Comparison of ENCODE assay signal across 8 mouse cellular contexts in genomic region chr17:69475423-69475822, GRCm38 (mm10). TPM values are rescaled to one million over a fixed set of nuclear protein-coding genes. Genes with fewer than 3 reads are reported as not detected.
DNase-seq lines count a peak whose midpoint lies in the region; ATAC-seq and TF ChIP-seq lines count a peak whose summit lies in the region.

No protein-coding gene starts in this region.

- H3K27ac ChIP-seq in heart, embryonic 13.5 days (replicated peaks), result no peak overlapping the region
- no peak overlapping the region for H3K27ac ChIP-seq in kidney, embryonic 16.5 days (ENCODE audit: low read length)
- H3K27ac ChIP-seq in liver, embryonic 16.5 days (ENCODE audit: low read length), result no peak overlapping the region
- H3K27ac ChIP-seq in neural tube, embryonic 11.5 days (ENCODE audit: low read depth, low read length), result no peak overlapping the region
- 0 out of 2 replicates have a peak overlapping the region, but pooled peaks have one; percentile 49 for H3K27ac ChIP-seq in testis, adult 2 months (ENCODE audit: control insufficient read depth, insufficient read depth, low read depth, low read length)

- WGBS in heart, embryonic 13.5 days, result under 1% methylated on average over 20 of the region's 20 CpGs
- under 1% methylated on average over 20 of the region's 20 CpGs for WGBS in kidney, embryonic 16.5 days
- WGBS in liver, embryonic 16.5 days (ENCODE audit: insufficient replicate concordance), result under 1% methylated on average over 20 of the region's 20 CpGs
- WGBS in neural tube, embryonic 11.5 days, result under 1% methylated on average over 20 of the region's 20 CpGs

- peak overlapping the region; percentile 87 for H3K9ac ChIP-seq in heart, embryonic 13.5 days
- H3K9ac ChIP-seq in kidney, embryonic 16.5 days (replicated peaks; ENCODE audit: low read length), result peak overlapping the region; percentile 77
- H3K9ac ChIP-seq in liver, embryonic 16.5 days (ENCODE audit: low read depth, low read length), result 0 out of 2 replicates have a peak overlapping the region, but pooled peaks have one; percentile 22
- H3K9ac ChIP-seq in neural tube, embryonic 11.5 days (ENCODE audit: low read length), result peak overlapping the region; percentile 71

- H3K27me3 ChIP-seq in heart, embryonic 13.5 days (replicated peaks), result peaks cover 16% of the 10 kb centered on the region
- H3K27me3 ChIP-seq in kidney, embryonic 16.5 days (ENCODE audit: insufficient read depth, low read length), result peaks cover 3% of the 10 kb centered on the region; the same call in 1 of the 2 replicates
- no peaks in the 10 kb centered on the region for H3K27me3 ChIP-seq in liver, embryonic 16.5 days (ENCODE audit: control insufficient read depth, insufficient read depth, low read depth, low read length)
- no peaks in the 10 kb centered on the region for H3K27me3 ChIP-seq in neural tube, embryonic 11.5 days (ENCODE audit: control insufficient read depth, insufficient read depth, low read length)
- no peaks in the 10 kb centered on the region for H3K27me3 ChIP-seq in testis, adult 2 months (ENCODE audit: control insufficient read depth, insufficient read depth, low read length)

- peak overlapping the region; percentile 63 for H3K4me3 ChIP-seq in heart, embryonic 13.5 days
- peak overlapping the region; percentile 59 for H3K4me3 ChIP-seq in kidney, embryonic 16.5 days (ENCODE audit: low read length)
- H3K4me3 ChIP-seq in liver, embryonic 16.5 days (ENCODE audit: low read depth, low read length), result peak overlapping the region; percentile 46
- H3K4me3 ChIP-seq in neural tube, embryonic 11.5 days (ENCODE audit: low read depth, low read length), result peak overlapping the region; percentile 36
- peak overlapping the region; percentile 81 for H3K4me3 ChIP-seq in testis, adult 2 months (ENCODE audit: control insufficient read depth, low read depth, low read length)

- peak overlapping the region; percentile 76 for H3K4me2 ChIP-seq in heart, embryonic 13.5 days
- peak overlapping the region; percentile 88 for H3K4me2 ChIP-seq in kidney, embryonic 16.5 days (replicated peaks; ENCODE audit: low read depth, low read length)
- H3K4me2 ChIP-seq in liver, embryonic 16.5 days (ENCODE audit: low read depth, low read length), result peak overlapping the region; percentile 59
- peak overlapping the region; percentile 58 for H3K4me2 ChIP-seq in neural tube, embryonic 11.5 days (ENCODE audit: low read depth)

- 0 out of 2 replicates have a peak, but pooled peaks have one; percentile 30 for ATAC-seq in erythroblast, adult 5-6 weeks (replicated peaks; ENCODE audit: low FRiP score, poor library complexity, severe bottlenecking)
- ATAC-seq in heart, embryonic 13.5 days (ENCODE audit: extremely low read depth, insufficient number of reproducible peaks, low FRiP score, low TSS enrichment), result peak; percentile 61; the same call in 1 of the 2 replicates
- peak; percentile 96 for ATAC-seq in kidney, embryonic 16.5 days (ENCODE audit: low FRiP score, low TSS enrichment)
- ATAC-seq in liver, embryonic 16.5 days (ENCODE audit: low read depth), result peak; percentile 30
- peak; percentile 90 for ATAC-seq in neural tube, embryonic 11.5 days (ENCODE audit: insufficient read depth, low FRiP score, low TSS enrichment)

- no peaks in the 10 kb centered on the region for H3K4me1 ChIP-seq in heart, embryonic 13.5 days
- peaks cover 5% of the 10 kb centered on the region; the same call in 1 of the 2 replicates for H3K4me1 ChIP-seq in kidney, embryonic 16.5 days (ENCODE audit: insufficient read depth, low read length)
- no peaks in the 10 kb centered on the region for H3K4me1 ChIP-seq in liver, embryonic 16.5 days (ENCODE audit: control insufficient read depth, low read depth, low read length)
- H3K4me1 ChIP-seq in neural tube, embryonic 11.5 days (ENCODE audit: control insufficient read depth, insufficient read depth, low read length), result peaks cover 7% of the 10 kb centered on the region; the same call in 1 of the 2 replicates
- H3K4me1 ChIP-seq in testis, adult 2 months (ENCODE audit: control insufficient read depth, insufficient read depth, low read length), result peaks cover 3% of the 10 kb centered on the region

- peak; percentile 66 for DNase-seq in CD4-positive, CD25-positive, alpha-beta regulatory T cell, adult 2 months (ENCODE audit: low read depth, low spot score)
- DNase-seq in brain, adult 2 months (ENCODE audit: low read depth, low spot score), result peak; percentile 43
- peak; percentile 87 for DNase-seq in neural tube, embryonic 11.5 days (ENCODE audit: low spot score)

- H3K36me3 ChIP-seq in heart, embryonic 13.5 days, result no peaks in the 10 kb centered on the region
- no peaks in the 10 kb centered on the region for H3K36me3 ChIP-seq in kidney, embryonic 16.5 days (ENCODE audit: insufficient read depth, low read length)
- no peaks in the 10 kb centered on the region for H3K36me3 ChIP-seq in liver, embryonic 16.5 days (ENCODE audit: control insufficient read depth, insufficient read depth)
- H3K36me3 ChIP-seq in neural tube, embryonic 11.5 days (ENCODE audit: control insufficient read depth, insufficient read depth, low read length), result no peaks in the 10 kb centered on the region
- no peaks in the 10 kb centered on the region for H3K36me3 ChIP-seq in testis, adult 2 months (ENCODE audit: control insufficient read depth, insufficient read depth, low read length)

- TF ChIP-seq CTCF in testis, adult 2 months (IDR thresholded peaks at IDR 0.05; ENCODE audit: control insufficient read depth, insufficient read depth, insufficient replicate concordance, low read depth, low read length), result peak; percentile 96

- no peak for TF ChIP-seq POLR2A in testis, adult 2 months (IDR thresholded peaks at IDR 0.05; ENCODE audit: control insufficient read depth, low read depth, low read length)

- H3K9me3 ChIP-seq in heart, embryonic 13.5 days, result no peaks in the 10 kb centered on the region
- H3K9me3 ChIP-seq in kidney, embryonic 16.5 days (ENCODE audit: low read length), result no peaks in the 10 kb centered on the region
- no peaks in the 10 kb centered on the region for H3K9me3 ChIP-seq in liver, embryonic 16.5 days (replicated peaks; ENCODE audit: control insufficient read depth, low read length)
- H3K9me3 ChIP-seq in neural tube, embryonic 11.5 days (ENCODE audit: control insufficient read depth, low read length), result no peaks in the 10 kb centered on the region

RNA-seq across cellular contexts. Expression of gene Akain1, which starts 36.3 kb away (rescaled TPM):
- total RNA-seq in erythroblast, adult 5-6 weeks (2015; ENCODE audit: low replicate concordance), result not detected in 2 replicates
- total RNA-seq in erythroblast, adult 5-6 weeks (2017; ENCODE audit: low replicate concordance), result not detected in 2 replicates
- not detected in 2 replicates for polyA plus RNA-seq in heart, embryonic 13.5 days (2015; fragmentation: Nextera tagmentation; extraction: Ambion mirVana)
- polyA plus RNA-seq in kidney, embryonic 16.5 days (2015; fragmentation: Nextera tagmentation; extraction: Ambion mirVana), result not detected in 2 replicates
- not detected in 2 replicates for polyA plus RNA-seq in liver, embryonic 16.5 days (2015; fragmentation: Nextera tagmentation; extraction: Ambion mirVana)
- polyA plus RNA-seq in neural tube, embryonic 11.5 days (2014; fragmentation: Nextera tagmentation; extraction: Ambion mirVana), result 0.27 and 0.32 TPM in 2 replicates
- polyA plus RNA-seq in testis, adult 2 months (2012; rRNA removed), result not detected in 2 replicates

Comparison
In these comparisons a context has a peak if more than half of its experiments do, and no peak if none do; other contexts are left out.
1. ATAC-seq: peak in every context shown above with its lines; median percentile 96 in kidney, embryonic 16.5 days; 90 in neural tube, embryonic 11.5 days; 61 in heart, embryonic 13.5 days; 30 in erythroblast, adult 5-6 weeks; 30 in liver, embryonic 16.5 days.
2. H3K9ac ChIP-seq: peak in every context shown above with its lines; median percentile 87 in heart, embryonic 13.5 days; 77 in kidney, embryonic 16.5 days; 71 in neural tube, embryonic 11.5 days; 22 in liver, embryonic 16.5 days.